Mouse (Mus musculus): ENCODE measurements around the gene Sin3a.
A peak's percentile ranks its signal among the peaks of the same experiment; 100 is the strongest.

Gene Sin3a

GRCm38 (mm10) chr9:57071801-57072351, at the start of gene Sin3a:
Gene Sin3a, plus strand, starts transcription at chr9:57072040.
- peak; percentile 77 to 85 for DNase-seq (ENCODE audit: low spot score in 2 of 2)

GRCm38 (mm10) chr9:57031756-57032155, 40.1 kb upstream of the Sin3a start:
- DNase-seq (ENCODE audit: low spot score in 2 of 2): no peak

GRCm38 (mm10) chr9:57056237-57056636, 15.6 kb upstream of the Sin3a start:
- peak; percentile 46 to 51 for DNase-seq (ENCODE audit: low spot score in 2 of 2)

GRCm38 (mm10) chr9:57064164-57064563, 7.7 kb upstream of the Sin3a start:
- no peak for DNase-seq (ENCODE audit: low spot score in 2 of 2)

GRCm38 (mm10) chr9:57068266-57068665, 3.6 kb upstream of the Sin3a start:
- no peak for DNase-seq (ENCODE audit: low spot score in 2 of 2)

GRCm38 (mm10) chr9:57070262-57070661, 1.6 kb upstream of the Sin3a start:
- DNase-seq (ENCODE audit: low spot score in 2 of 2): no peak

- DNase-seq (ENCODE audit: low spot score in 2 of 2): no peak
Measured at GRCm38 (mm10) chr9:57070800-57071545, 867 bp upstream of the Sin3a start.

GRCm38 (mm10) chr9:57072526-57072988, 717 bp downstream of the Sin3a start:
- no peak for DNase-seq (ENCODE audit: low spot score in 2 of 2)

GRCm38 (mm10) chr9:57072989-57073789, 1.3 kb downstream of the Sin3a start:
- peak; percentile 97 to 99 for DNase-seq (ENCODE audit: low spot score in 2 of 2)

GRCm38 (mm10) chr9:57073790-57074094, 1.9 kb downstream of the Sin3a start:
- no peak for DNase-seq (ENCODE audit: low spot score in 2 of 2)

- peak; percentile 43 to 62 for DNase-seq (ENCODE audit: low spot score in 2 of 2)
Measured at GRCm38 (mm10) chr9:57074171-57074821, 2.5 kb downstream of the Sin3a start.

- peak; percentile 76 to 82 for DNase-seq (ENCODE audit: low spot score in 2 of 2)
Measured at GRCm38 (mm10) chr9:57074822-57075603, 3.2 kb downstream of the Sin3a start.

GRCm38 (mm10) chr9:57075681-57076381, 4.0 kb downstream of the Sin3a start:
- peak; percentile 99 for DNase-seq (ENCODE audit: low spot score in 2 of 2)

- DNase-seq (ENCODE audit: low spot score in 2 of 2): peak; percentile 91 to 93
Measured at GRCm38 (mm10) chr9:57076701-57077660, 5.1 kb downstream of the Sin3a start.

- DNase-seq (ENCODE audit: low spot score in 2 of 2): no peak
Measured at GRCm38 (mm10) chr9:57082236-57082635, 10.4 kb downstream of the Sin3a start.

GRCm38 (mm10) chr9:57117261-57117755, 45.5 kb downstream of the Sin3a start:
- no peak for DNase-seq (ENCODE audit: low spot score in 2 of 2)

GRCm38 (mm10) chr9:57129641-57130040, 57.8 kb downstream of the Sin3a start:
- no peak for DNase-seq (ENCODE audit: low spot score in 2 of 2)

GRCm38 (mm10) chr9:57130577-57131433, 59.0 kb downstream of the Sin3a start, which contains the start of gene Man2c1:
Gene Man2c1, plus strand, starts transcription at chr9:57130690.
- peak; percentile 96 for DNase-seq (ENCODE audit: low spot score in 2 of 2)
